Mouse (Mus musculus) megakaryocyte, adult 5-6 weeks (primary cell): ENCODE data around the gene Prpmp5. TPM values are rescaled to one million over a fixed set of nuclear protein-coding genes. Genes with fewer than 3 reads are reported as not detected.
"Not testable (repeated sequence)": the region's sequence is repeated elsewhere in the genome, so short reads cannot be mapped to it uniquely, and the experiment has no call there.

ENCODE experiments used
- ATAC-seq: 2 replicates; pipeline ENCODE4 v1.8.0; 2016; ENCODE audit warnings: mild to moderate bottlenecking, inconsistent platforms; ENCODE audit not compliant: poor library complexity, severe bottlenecking
- total RNA-seq, 2 experiments: library from RNA; stranded (forward) in 1 of 2; stranded (reverse) in 1 of 2; fragments of 153-499, 151-499 nt in 1 of 2; fragments of 221-1000, 200-1000 nt in 1 of 2; gene quantifications; 2 replicates each; pipeline versions ENCODE4 v1.2.3 to v1.2.4; 2015 to 2017

The Prpmp5 gene
- total RNA-seq (2015) (not detected in 2 replicates), total RNA-seq (2017) (not detected in 2 replicates)

- ATAC-seq: not testable (repeated sequence)
Observed at GRCm38 (mm10) chr6:132314657-132315056, at the start of gene Prpmp5. TSS of gene Prpmp5 (minus strand) at chr6:132314757.

- not testable (repeated sequence) for ATAC-seq
Observed at GRCm38 (mm10) chr6:132364034-132364433, 49.5 kb upstream of the Prpmp5 start, which contains the start of gene Gm8882. TSS of gene Gm8882 (minus strand) at chr6:132364134.

Other genes with a start within 250 kb of the Prpmp5 start
- gene Prb1, start 104.2 kb downstream of the Prpmp5 start, total RNA-seq (2015): not detected in 2 replicates
- gene Prb1, start 104.2 kb downstream of the Prpmp5 start, total RNA-seq (2017): not detected in 2 replicates
- not detected in 2 replicates for gene Gm8882, start 49.4 kb upstream of the Prpmp5 start, total RNA-seq (2015)
- not detected in 2 replicates for gene Gm8882, start 49.4 kb upstream of the Prpmp5 start, total RNA-seq (2017)